Mouse (Mus musculus) heart, embryonic 10.5 days (tissue): ENCODE measurements around the gene Ctr9. TPM values are rescaled to one million over a fixed set of nuclear protein-coding genes. Genes with fewer than 3 reads are reported as not detected.

ENCODE experiments used
- DNase-seq: peaks from one replicate; pipeline ENCODE4 v3.0.0-alpha.2; 2017; ENCODE audit warnings: low spot score
- H3K27ac ChIP-seq: fragments of 300-500 bp; sonication (generic); 2 replicates; pipeline ENCODE4 v1.5.1; 2016; ENCODE audit warnings: mild to moderate bottlenecking
- H3K27me3 ChIP-seq: fragments of 300-500 bp; sonication (generic); 2 replicates; pipeline ENCODE4 v1.6.1; 2016; ENCODE audit warnings: mild to moderate bottlenecking; ENCODE audit not compliant: poor library complexity, insufficient read depth, severe bottlenecking
- H3K36me3 ChIP-seq: fragments of 300-500 bp; sonication (generic); 2 replicates; pipeline ENCODE4 v1.6.1; 2016; ENCODE audit warnings: mild to moderate bottlenecking, moderate library complexity
- H3K4me1 ChIP-seq: fragments of 300-500 bp; sonication (generic); 2 replicates; pipeline ENCODE4 v1.6.1; 2016; ENCODE audit warnings: mild to moderate bottlenecking
- H3K4me3 ChIP-seq: fragments of 300-500 bp; sonication (generic); 2 replicates; pipeline ENCODE4 v1.5.1; 2016; ENCODE audit warnings: mild to moderate bottlenecking, moderate library complexity
- H3K9me3 ChIP-seq: fragments of 300-500 bp; sonication (generic); 2 replicates; pipeline ENCODE4 v1.6.1; 2016; ENCODE audit warnings: mild to moderate bottlenecking, moderate library complexity
- WGBS: fragments of 180-500 bp; shearing (Covaris S2); methylation state at CpG from one replicate; pipeline ENCODE4 v1.1.7; 2016; 5-methylcytosine and 5-hydroxymethylcytosine counted together
- polyA plus RNA-seq: library from polyadenylated mRNA; unstranded; fragments of >200 nt; fragmentation: Nextera tagmentation; extraction: Ambion mirVana; gene quantifications from 2 replicates; pipeline ENCODE4 v1.2.1, GENCODE M21; 2016

Gene Ctr9
- polyA plus RNA-seq, 1 experiment from 2014 or later, result 63.1 TPM

GRCm38 (mm10) chr7:111055984-111056657 lies 27.4 kb downstream of the Ctr9 start:
- no peak overlapping the region for H3K4me3 ChIP-seq
- H3K9me3 ChIP-seq, result no peaks in the 10 kb centered on the region
- peak overlapping the region; percentile 82 for H3K27ac ChIP-seq
- no peaks in the 10 kb centered on the region for H3K27me3 ChIP-seq
- peaks cover 45% of the 10 kb centered on the region for H3K4me1 ChIP-seq
- DNase-seq, result no peak
- WGBS, result 35% methylated on average over 3 of the region's 3 CpGs
- peaks cover 55% of the 10 kb centered on the region for H3K36me3 ChIP-seq

GRCm38 (mm10) chr7:111059527-111059926 lies 30.8 kb downstream of the Ctr9 start:
- no peak for DNase-seq
- Histone ChIP-seq H3K36me3 (peaks cover 32% of the 10 kb centered on the region), H3K4me3 (no peak overlapping the region), H3K9me3 (no peaks in the 10 kb centered on the region), H3K27ac (no peak overlapping the region; the same call in 1 of the 2 replicates), H3K27me3 (no peaks in the 10 kb centered on the region), H3K4me1 (peaks cover 21% of the 10 kb centered on the region)
- 69% methylated on average over 5 of the region's 5 CpGs for WGBS

GRCm38 (mm10) chr7:111062971-111063370 lies 34.2 kb downstream of the Ctr9 start:
- WGBS, result 97% methylated on average over 1 of the region's 1 CpGs
- H3K4me3 ChIP-seq, result no peak overlapping the region
- no peak overlapping the region for H3K27ac ChIP-seq
- 0 out of 2 replicates have a peak, but pooled peaks cover 1% of the 10 kb centered on the region for H3K9me3 ChIP-seq
- peaks cover 22% of the 10 kb centered on the region for H3K36me3 ChIP-seq
- no peak for DNase-seq
- H3K27me3 ChIP-seq, result no peaks in the 10 kb centered on the region
- H3K4me1 ChIP-seq, result peaks cover 4% of the 10 kb centered on the region; the same call in 1 of the 2 replicates

GRCm38 (mm10) chr7:111068181-111068580 lies 39.4 kb downstream of the Ctr9 start:
- no peak overlapping the region for H3K27ac ChIP-seq
- peaks cover 6% of the 10 kb centered on the region; the same call in 1 of the 2 replicates for H3K9me3 ChIP-seq
- 82% methylated on average over 3 of the region's 3 CpGs for WGBS
- H3K36me3 ChIP-seq, result peaks cover 64% of the 10 kb centered on the region
- no peak overlapping the region for H3K4me3 ChIP-seq
- H3K27me3 ChIP-seq, result no peaks in the 10 kb centered on the region
- no peaks in the 10 kb centered on the region for H3K4me1 ChIP-seq
- no peak for DNase-seq

- H3K36me3 ChIP-seq, result peaks cover 73% of the 10 kb centered on the region
- 87% methylated on average over 7 of the region's 7 CpGs for WGBS
- no peak overlapping the region for H3K27ac ChIP-seq
- peaks cover 6% of the 10 kb centered on the region; the same call in 1 of the 2 replicates for H3K9me3 ChIP-seq
- no peak for DNase-seq
- no peaks in the 10 kb centered on the region for H3K27me3 ChIP-seq
- no peak overlapping the region for H3K4me3 ChIP-seq
- no peaks in the 10 kb centered on the region for H3K4me1 ChIP-seq
Observed at GRCm38 (mm10) chr7:111069439-111070166, 40.9 kb downstream of the Ctr9 start.

GRCm38 (mm10) chr7:111070167-111070496 lies 41.4 kb downstream of the Ctr9 start:
- Histone ChIP-seq H3K9me3 (peaks cover 6% of the 10 kb centered on the region; the same call in 1 of the 2 replicates), H3K4me3 (no peak overlapping the region), H3K4me1 (no peaks in the 10 kb centered on the region), H3K27ac (no peak overlapping the region), H3K36me3 (peaks cover 78% of the 10 kb centered on the region), H3K27me3 (no peaks in the 10 kb centered on the region)
- 98% methylated on average over 2 of the region's 2 CpGs for whole genome bisulfite sequencing
- no peak for DNase-seq

- 94% methylated on average over 4 of the region's 4 CpGs for WGBS
- DNase-seq, result no peak
- Histone ChIP-seq H3K27me3 (no peaks in the 10 kb centered on the region), H3K4me1 (no peaks in the 10 kb centered on the region), H3K27ac (no peak overlapping the region), H3K9me3 (peaks cover 6% of the 10 kb centered on the region; the same call in 1 of the 2 replicates), H3K4me3 (no peak overlapping the region), H3K36me3 (peaks cover 100% of the 10 kb centered on the region)
Observed at GRCm38 (mm10) chr7:111072410-111072809, 43.7 kb downstream of the Ctr9 start.

GRCm38 (mm10) chr7:111075288-111075687 lies 46.5 kb downstream of the Ctr9 start:
- H3K27me3 ChIP-seq, result no peaks in the 10 kb centered on the region
- WGBS, result 78% methylated on average over 4 of the region's 4 CpGs
- H3K9me3 ChIP-seq, result no peaks in the 10 kb centered on the region
- H3K36me3 ChIP-seq, result peaks cover 100% of the 10 kb centered on the region
- no peak for DNase-seq
- H3K4me3 ChIP-seq, result no peak overlapping the region
- no peak overlapping the region for H3K27ac ChIP-seq
- H3K4me1 ChIP-seq, result no peaks in the 10 kb centered on the region

- WGBS, result 93% methylated on average over 4 of the region's 4 CpGs
- H3K36me3 ChIP-seq, result peaks cover 84% of the 10 kb centered on the region
- peaks cover 5% of the 10 kb centered on the region; the same call in 1 of the 2 replicates for H3K4me1 ChIP-seq
- H3K27me3 ChIP-seq, result no peaks in the 10 kb centered on the region
- no peak overlapping the region for H3K4me3 ChIP-seq
- no peak overlapping the region for H3K27ac ChIP-seq
- H3K9me3 ChIP-seq, result no peaks in the 10 kb centered on the region
- DNase-seq, result no peak
Observed at GRCm38 (mm10) chr7:111078271-111078670, 49.5 kb downstream of the Ctr9 start.

GRCm38 (mm10) chr7:111080026-111080425 lies 51.3 kb downstream of the Ctr9 start:
- DNase-seq, result no peak
- H3K36me3 ChIP-seq, result peaks cover 66% of the 10 kb centered on the region
- H3K4me3 ChIP-seq, result no peak overlapping the region; the same call in 1 of the 2 replicates
- no peaks in the 10 kb centered on the region for H3K9me3 ChIP-seq
- 87% methylated on average over 8 of the region's 8 CpGs for WGBS
- no peak overlapping the region for H3K27ac ChIP-seq
- H3K4me1 ChIP-seq, result peaks cover 5% of the 10 kb centered on the region; the same call in 1 of the 2 replicates
- H3K27me3 ChIP-seq, result no peaks in the 10 kb centered on the region

- no peak for DNase-seq
- Histone ChIP-seq H3K27ac (peak overlapping the region; percentile 98; the same call in 1 of the 2 replicates), H3K36me3 (peaks cover 58% of the 10 kb centered on the region), H3K4me3 (peak overlapping the region; percentile 89), H3K27me3 (no peaks in the 10 kb centered on the region), H3K9me3 (no peaks in the 10 kb centered on the region), H3K4me1 (peaks cover 5% of the 10 kb centered on the region; the same call in 1 of the 2 replicates)
- WGBS, result 91% methylated on average over 3 of the region's 3 CpGs
Observed at GRCm38 (mm10) chr7:111080876-111081275, 52.1 kb downstream of the Ctr9 start.

GRCm38 (mm10) chr7:111082043-111082821 lies 53.5 kb downstream of the Ctr9 start:
- peak; percentile 87 for DNase-seq
- Histone ChIP-seq H3K4me1 (peaks cover 5% of the 10 kb centered on the region; the same call in 1 of the 2 replicates), H3K27me3 (no peaks in the 10 kb centered on the region), H3K27ac (peak overlapping the region; percentile 98), H3K4me3 (peak overlapping the region; percentile 89), H3K36me3 (peaks cover 44% of the 10 kb centered on the region), H3K9me3 (no peaks in the 10 kb centered on the region)
- WGBS, result under 1% methylated on average over 80 of the region's 83 CpGs
